11 mouse cellular contexts compared by ENCODE assay signal in genomic region chr3:147163540-147163939, GRCm38 (mm10).
"Had no signal": no experiment of that assay in that cellular context is flagged by ENCODE, and none has a peak within 500 bp of the region (broad histone marks: within the 10 kb centered on the region; RNA-seq: fewer than 3 reads in every experiment).

No protein-coding gene starts in this region.

- H3K9ac ChIP-seq: kidney, embryonic 15.5 days; limb, embryonic 12.5 days; liver, embryonic 14.5 days; midbrain, embryonic 13.5 days had no signal

- H3K27me3 ChIP-seq: kidney, embryonic 15.5 days; limb, embryonic 12.5 days; midbrain, embryonic 13.5 days had no signal

- DNase-seq: kidney, adult 2 months; kidney, postnatal 14 days; right cerebral cortex, adult 18-20 months; right cerebral cortex, postnatal 25 days; thymus, postnatal 36 days had no signal

- H3K4me2 ChIP-seq: kidney, embryonic 15.5 days; limb, embryonic 12.5 days; midbrain, embryonic 13.5 days had no signal

- H3K36me3 ChIP-seq: kidney, embryonic 15.5 days; limb, embryonic 12.5 days; midbrain, embryonic 13.5 days had no signal

- ATAC-seq: intestine, embryonic 16.5 days; midbrain, embryonic 13.5 days had no signal

- H3K9me3 ChIP-seq: kidney, embryonic 15.5 days; limb, embryonic 12.5 days; midbrain, embryonic 13.5 days had no signal

- H3K4me1 ChIP-seq: kidney, embryonic 15.5 days had no signal

- H3K4me3 ChIP-seq: kidney, embryonic 15.5 days; left cerebral cortex, adult 2 months; limb, embryonic 12.5 days; midbrain, embryonic 13.5 days had no signal

- H3K27ac ChIP-seq: kidney, embryonic 15.5 days; left cerebral cortex, adult 2 months; limb, embryonic 12.5 days; liver, embryonic 14.5 days; midbrain, embryonic 13.5 days had no signal
